Mouse (Mus musculus) limb, embryonic 12.5 days (tissue): ENCODE measurements around the gene Pdcd2. TPM values are rescaled to one million over a fixed set of nuclear protein-coding genes. Genes with fewer than 3 reads are reported as not detected.

ENCODE experiments used
- ATAC-seq: fragments of 200-750 bp; cut with Nextera tagmentation; 2 replicates; pipeline ENCODE4 v1.8.0; 2017; ENCODE audit warnings: low read depth, moderate TSS enrichment; ENCODE audit not compliant: insufficient number of reproducible peaks, insufficient read depth, low FRiP score, low TSS enrichment
- H3K27ac ChIP-seq: fragments of 300-500 bp; sonication (generic); 2 replicates; pipeline ENCODE4 v1.5.1; 2016; ENCODE audit warnings: mild to moderate bottlenecking, moderate library complexity
- H3K27me3 ChIP-seq: fragments of 300-500 bp; sonication (generic); 2 replicates; pipeline ENCODE4 v1.6.1; 2016; ENCODE audit warnings: mild to moderate bottlenecking, moderate library complexity
- H3K36me3 ChIP-seq: fragments of 300-500 bp; sonication (generic); 2 replicates; pipeline ENCODE4 v1.6.1; 2016; ENCODE audit warnings: mild to moderate bottlenecking, moderate library complexity
- H3K4me1 ChIP-seq: fragments of 300-500 bp; sonication (generic); replicated peaks from 2 replicates; pipeline ENCODE4 v1.6.1; 2016
- H3K4me2 ChIP-seq: fragments of 300-500 bp; sonication (generic); 2 replicates; pipeline ENCODE4 v1.6.1; 2016; ENCODE audit warnings: mild to moderate bottlenecking, moderate library complexity
- H3K4me3 ChIP-seq: fragments of 300-500 bp; sonication (generic); replicated peaks from 2 replicates; pipeline ENCODE4 v1.5.1; 2016; ENCODE audit warnings: mild to moderate bottlenecking
- H3K9ac ChIP-seq: fragments of 300-500 bp; sonication (generic); replicated peaks from 2 replicates; pipeline ENCODE4 v1.6.1; 2016; ENCODE audit warnings: mild to moderate bottlenecking, moderate library complexity
- H3K9me3 ChIP-seq: fragments of 300-500 bp; sonication (generic); 2 replicates; pipeline ENCODE4 v1.6.1; 2016; ENCODE audit warnings: mild to moderate bottlenecking, moderate library complexity
- WGBS: fragments of 180-500 bp; shearing (Covaris S2); methylation state at CpG from one replicate; pipeline ENCODE4 v1.1.7; 2016; 5-methylcytosine and 5-hydroxymethylcytosine counted together
- polyA plus RNA-seq: library from polyadenylated mRNA; unstranded; fragments of >200 nt; fragmentation: Nextera tagmentation; extraction: Ambion mirVana; gene quantifications from 2 replicates; pipeline ENCODE4 v1.2.1, GENCODE M21; 2016

The Pdcd2 gene
- polyA plus RNA-seq, 1 experiment from 2014 or later, result 54.8 TPM

- Histone ChIP-seq H3K4me1 (no peaks in the 10 kb centered on the region), H3K4me3 (peak overlapping the region; percentile 53), H3K9ac (no peak overlapping the region), H3K36me3 (no peaks in the 10 kb centered on the region), H3K9me3 (0 out of 2 replicates have a peak, but pooled peaks cover 5% of the 10 kb centered on the region), H3K27me3 (peaks cover 29% of the 10 kb centered on the region), H3K27ac (no peak overlapping the region), H3K4me2 (peak overlapping the region; percentile 86)
- no peak for ATAC-seq
- 24% methylated on average over 8 of the region's 8 CpGs for WGBS
Measured at GRCm38 (mm10) chr17:15535943-15536342, 8.8 kb upstream of the Pdcd2 start.

GRCm38 (mm10) chr17:15535162-15535800 lies 8.2 kb upstream of the Pdcd2 start:
- peaks cover 25% of the 10 kb centered on the region for H3K27me3 ChIP-seq
- H3K4me3 ChIP-seq, result no peak overlapping the region
- H3K36me3 ChIP-seq, result no peaks in the 10 kb centered on the region
- H3K9me3 ChIP-seq, result 0 out of 2 replicates have a peak, but pooled peaks cover 5% of the 10 kb centered on the region
- no peaks in the 10 kb centered on the region for H3K4me1 ChIP-seq
- WGBS, result 65% methylated on average over 11 of the region's 11 CpGs
- ATAC-seq, result no peak
- no peak overlapping the region for H3K4me2 ChIP-seq
- no peak overlapping the region for H3K27ac ChIP-seq
- H3K9ac ChIP-seq, result no peak overlapping the region

GRCm38 (mm10) chr17:15530141-15530540 lies 3.0 kb upstream of the Pdcd2 start:
- Histone ChIP-seq H3K9ac (no peak overlapping the region), H3K9me3 (0 out of 2 replicates have a peak, but pooled peaks cover 5% of the 10 kb centered on the region), H3K36me3 (0 out of 2 replicates have a peak, but pooled peaks cover 3% of the 10 kb centered on the region), H3K27me3 (peaks cover 3% of the 10 kb centered on the region), H3K4me2 (no peak overlapping the region), H3K4me1 (peaks cover 13% of the 10 kb centered on the region), H3K27ac (no peak overlapping the region), H3K4me3 (no peak overlapping the region)
- 9% methylated on average over 5 of the region's 5 CpGs for WGBS
- no peak for ATAC-seq

GRCm38 (mm10) chr17:15528887-15529286 lies 1.8 kb upstream of the Pdcd2 start:
- H3K27ac ChIP-seq, result no peak overlapping the region
- peaks cover 15% of the 10 kb centered on the region for H3K36me3 ChIP-seq
- H3K9me3 ChIP-seq, result 0 out of 2 replicates have a peak, but pooled peaks cover 5% of the 10 kb centered on the region
- 84% methylated on average over 2 of the region's 2 CpGs for WGBS
- H3K4me1 ChIP-seq, result peaks cover 13% of the 10 kb centered on the region
- H3K27me3 ChIP-seq, result no peaks in the 10 kb centered on the region
- H3K4me2 ChIP-seq, result no peak overlapping the region
- no peak for ATAC-seq
- no peak overlapping the region for H3K9ac ChIP-seq
- no peak overlapping the region for H3K4me3 ChIP-seq

GRCm38 (mm10) chr17:15527811-15528136 lies 673 bp upstream of the Pdcd2 start:
- Histone ChIP-seq H3K27me3 (no peaks in the 10 kb centered on the region), H3K4me3 (peak overlapping the region; percentile 90), H3K4me1 (peaks cover 13% of the 10 kb centered on the region), H3K9me3 (no peaks in the 10 kb centered on the region), H3K9ac (peak overlapping the region; percentile 85), H3K36me3 (peaks cover 25% of the 10 kb centered on the region), H3K4me2 (peak overlapping the region; percentile 72), H3K27ac (peak overlapping the region; percentile 89)
- no peak for ATAC-seq
- WGBS, result 60% methylated on average over 3 of the region's 3 CpGs

- no peaks in the 10 kb centered on the region for H3K27me3 ChIP-seq
- H3K9me3 ChIP-seq, result no peaks in the 10 kb centered on the region
- peak overlapping the region; percentile 85 for H3K9ac ChIP-seq
- WGBS, result 13% methylated on average over 10 of the region's 10 CpGs
- peak overlapping the region; percentile 90 for H3K4me3 ChIP-seq
- no peak overlapping the region for H3K27ac ChIP-seq
- ATAC-seq, result no peak
- peak overlapping the region; percentile 72 for H3K4me2 ChIP-seq
- peaks cover 37% of the 10 kb centered on the region for H3K36me3 ChIP-seq
- peaks cover 13% of the 10 kb centered on the region for H3K4me1 ChIP-seq
Measured at GRCm38 (mm10) chr17:15526304-15526703, 797 bp downstream of the Pdcd2 start.

- Histone ChIP-seq H3K4me3 (no peak overlapping the region), H3K4me1 (no peaks in the 10 kb centered on the region), H3K36me3 (peaks cover 93% of the 10 kb centered on the region), H3K9ac (no peak overlapping the region), H3K9me3 (no peaks in the 10 kb centered on the region), H3K27me3 (no peaks in the 10 kb centered on the region), H3K27ac (no peak overlapping the region), H3K4me2 (no peak overlapping the region)
- 100% methylated on average over 1 of the region's 1 CpGs for WGBS
- ATAC-seq, result no peak
Measured at GRCm38 (mm10) chr17:15518766-15519165, 8.3 kb downstream of the Pdcd2 start.

GRCm38 (mm10) chr17:15518186-15518585 lies 8.9 kb downstream of the Pdcd2 start:
- Histone ChIP-seq H3K9ac (no peak overlapping the region), H3K4me2 (no peak overlapping the region), H3K27me3 (no peaks in the 10 kb centered on the region), H3K4me1 (no peaks in the 10 kb centered on the region), H3K27ac (no peak overlapping the region), H3K9me3 (no peaks in the 10 kb centered on the region), H3K4me3 (no peak overlapping the region), H3K36me3 (peaks cover 93% of the 10 kb centered on the region)
- WGBS, result 92% methylated on average over 5 of the region's 5 CpGs
- no peak for ATAC-seq

- WGBS, result 77% methylated on average over 5 of the region's 5 CpGs
- Histone ChIP-seq H3K27ac (no peak overlapping the region), H3K9me3 (no peaks in the 10 kb centered on the region), H3K36me3 (peaks cover 93% of the 10 kb centered on the region), H3K9ac (no peak overlapping the region), H3K27me3 (no peaks in the 10 kb centered on the region), H3K4me1 (no peaks in the 10 kb centered on the region), H3K4me2 (no peak overlapping the region), H3K4me3 (no peak overlapping the region)
- no peak for ATAC-seq
Measured at GRCm38 (mm10) chr17:15517776-15518175, 9.3 kb downstream of the Pdcd2 start.

- Histone ChIP-seq H3K27me3 (no peaks in the 10 kb centered on the region), H3K4me1 (no peaks in the 10 kb centered on the region), H3K36me3 (peaks cover 97% of the 10 kb centered on the region), H3K4me3 (no peak overlapping the region), H3K9ac (no peak overlapping the region), H3K27ac (no peak overlapping the region), H3K9me3 (peaks cover 12% of the 10 kb centered on the region; the same call in 1 of the 2 replicates), H3K4me2 (no peak overlapping the region)
- 88% methylated on average over 2 of the region's 2 CpGs for WGBS
- ATAC-seq, result no peak
Measured at GRCm38 (mm10) chr17:15510694-15511093, 16.4 kb downstream of the Pdcd2 start.

- WGBS, result under 1% methylated on average over 63 of the region's 63 CpGs
- Histone ChIP-seq H3K9ac (peak within 1 kb of the TSS; percentile 86), H3K27me3 (no peaks in the 10 kb centered on the region), H3K27ac (peak within 1 kb of the TSS; percentile 94; the same call in 1 of the 2 replicates), H3K9me3 (no peaks in the 10 kb centered on the region), H3K4me2 (peak within 1 kb of the TSS; percentile 85), H3K4me1 (peaks cover 30% of the 10 kb centered on the region), H3K4me3 (peak within 1 kb of the TSS; percentile 96), H3K36me3 (peaks cover 31% of the 10 kb centered on the region)
- peak; percentile 97 for ATAC-seq
Measured at GRCm38 (mm10) chr17:15499656-15500394, 27.3 kb downstream of the Pdcd2 start, which contains the start of the genes Psmb1 and Tbp. Gene Psmb1 (minus strand): TSS chr17:15499751. Gene Tbp (plus strand): TSS chr17:15499888.
